23 mouse cellular contexts compared by ENCODE assay signal in the genomic region with DNA sequence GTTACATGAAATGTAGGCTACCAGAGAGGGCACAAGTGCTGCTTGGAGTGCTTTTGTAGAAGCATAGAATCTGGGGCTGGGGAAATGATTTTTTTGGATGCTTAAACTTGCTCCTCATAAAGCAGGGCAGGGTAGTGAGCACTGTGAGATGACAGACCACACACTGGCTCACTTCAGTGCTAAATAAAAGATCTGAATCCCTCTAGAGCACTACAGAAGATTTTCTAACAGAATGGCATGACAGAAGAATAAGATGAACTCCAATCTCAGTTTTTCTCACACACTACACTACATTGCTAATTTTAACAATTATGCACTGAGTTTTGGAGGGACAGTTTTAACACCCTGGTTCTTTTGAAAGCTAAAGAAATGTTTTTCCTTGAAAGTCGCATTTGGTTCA.
DNase-seq lines count a peak whose midpoint lies in the region; ATAC-seq and TF ChIP-seq lines count a peak whose summit lies in the region.
"Had no signal": no experiment of that assay in that cellular context is flagged by ENCODE, and none has a peak within 500 bp of the region (broad histone marks: within the 10 kb centered on the region; RNA-seq: fewer than 3 reads in every experiment).

No protein-coding gene starts in this region.

- no peak overlapping the region for H3K4me2 ChIP-seq in forebrain, postnatal 0 days (ENCODE audit: low read depth)
- no peak overlapping the region for H3K4me2 ChIP-seq in forebrain, embryonic 15.5 days (replicated peaks)
- no peak overlapping the region for H3K4me2 ChIP-seq in midbrain, embryonic 15.5 days
- no peak overlapping the region for H3K4me2 ChIP-seq in midbrain, embryonic 16.5 days (ENCODE audit: low read length)

- TF ChIP-seq CTCF in forebrain, postnatal 0 days (IDR thresholded peaks at IDR 0.05; ENCODE audit: low read depth) = no peak

- no peak overlapping the region for H3K4me3 ChIP-seq in forebrain, postnatal 0 days (ENCODE audit: low read depth, low read length)
- no peak overlapping the region for H3K4me3 ChIP-seq in forebrain, embryonic 15.5 days
- no peak overlapping the region for H3K4me3 ChIP-seq in midbrain, embryonic 15.5 days
- H3K4me3 ChIP-seq in midbrain, embryonic 16.5 days (ENCODE audit: low read depth, low read length) = no peak overlapping the region

- DNase-seq in forebrain, postnatal 0 days = no peak
- DNase-seq in frontal cortex, postnatal 36 days (ENCODE audit: low spot score in 2 of 2) = no peak
- peak; percentile 15 for DNase-seq in brain, adult 2 months (ENCODE audit: low read depth, low spot score)
- no peak for DNase-seq in adrenal gland, postnatal 36 days
- DNase-seq: adrenal gland, adult 2 months; adrenal gland, adult 8-10 months; adrenal gland, postnatal 10 days; adrenal gland, postnatal 14 days; adrenal gland, postnatal 25 days; B cell, adult 2 months; cerebellum, adult 11 months; cerebellum, adult 11-12 months; cerebellum, adult 18-20 months; cerebellum, adult 2 months had no signal

- H3K9ac ChIP-seq in forebrain, postnatal 0 days = no peak overlapping the region
- no peak overlapping the region for H3K9ac ChIP-seq in forebrain, embryonic 15.5 days (replicated peaks)
- H3K9ac ChIP-seq in midbrain, embryonic 15.5 days = no peak overlapping the region
- no peak overlapping the region for H3K9ac ChIP-seq in midbrain, embryonic 16.5 days (ENCODE audit: low read depth, low read length)

- no peak overlapping the region for H3K27ac ChIP-seq in forebrain, postnatal 0 days (ENCODE audit: low read depth, low read length)
- H3K27ac ChIP-seq in forebrain, embryonic 15.5 days (replicated peaks) = no peak overlapping the region
- H3K27ac ChIP-seq in midbrain, embryonic 15.5 days = no peak overlapping the region
- H3K27ac ChIP-seq in midbrain, embryonic 16.5 days (ENCODE audit: low read length) = no peak overlapping the region

- H3K4me1 ChIP-seq in forebrain, postnatal 0 days (ENCODE audit: insufficient read depth) = no peaks in the 10 kb centered on the region
- H3K4me1 ChIP-seq in forebrain, embryonic 15.5 days = no peaks in the 10 kb centered on the region
- no peaks in the 10 kb centered on the region for H3K4me1 ChIP-seq in midbrain, embryonic 15.5 days
- no peaks in the 10 kb centered on the region for H3K4me1 ChIP-seq in midbrain, embryonic 16.5 days (ENCODE audit: control insufficient read depth, insufficient read depth, low read length)

- no peaks in the 10 kb centered on the region for H3K36me3 ChIP-seq in forebrain, postnatal 0 days (ENCODE audit: insufficient read depth)
- H3K36me3 ChIP-seq in forebrain, embryonic 15.5 days = no peaks in the 10 kb centered on the region
- no peaks in the 10 kb centered on the region for H3K36me3 ChIP-seq in midbrain, embryonic 15.5 days (replicated peaks)
- H3K36me3 ChIP-seq in midbrain, embryonic 16.5 days (ENCODE audit: control insufficient read depth, insufficient read depth, low read length) = no peaks in the 10 kb centered on the region
- H3K36me3 ChIP-seq: G1E had no signal

- no peaks in the 10 kb centered on the region for H3K9me3 ChIP-seq in forebrain, postnatal 0 days (ENCODE audit: low read length)
- no peaks in the 10 kb centered on the region for H3K9me3 ChIP-seq in forebrain, embryonic 15.5 days
- no peaks in the 10 kb centered on the region for H3K9me3 ChIP-seq in midbrain, embryonic 15.5 days
- H3K9me3 ChIP-seq in midbrain, embryonic 16.5 days (replicated peaks; ENCODE audit: control insufficient read depth, low read length, poor library complexity, severe bottlenecking) = no peaks in the 10 kb centered on the region

- 76% methylated on average over 1 of the region's 1 CpGs for WGBS in forebrain, postnatal 0 days
- 90% methylated on average over 1 of the region's 1 CpGs for WGBS in forebrain, embryonic 15.5 days
- WGBS in midbrain, embryonic 15.5 days = 94% methylated on average over 1 of the region's 1 CpGs
- WGBS in midbrain, embryonic 16.5 days = 90% methylated on average over 1 of the region's 1 CpGs

- ATAC-seq in forebrain, postnatal 0 days = peak; percentile 69
- no peak for ATAC-seq in forebrain, embryonic 15.5 days (replicated peaks)
- ATAC-seq in frontal cortex, adult (ENCODE audit: low TSS enrichment) = peak; percentile 70; the same call in 1 of the 2 replicates
- peak; percentile 45; the same call in 1 of the 2 replicates for ATAC-seq in midbrain, embryonic 15.5 days (replicated peaks)
- no peak for ATAC-seq in midbrain, embryonic 16.5 days
- ATAC-seq: activated CD4-positive, CD25-positive, alpha-beta regulatory T cell, adult 4 months; CD4-positive, CD25-positive, alpha-beta regulatory T cell, adult 4 months; Patski had no signal

- H3K27me3 ChIP-seq in forebrain, postnatal 0 days (ENCODE audit: insufficient read depth, low read length) = no peaks in the 10 kb centered on the region
- no peaks in the 10 kb centered on the region for H3K27me3 ChIP-seq in forebrain, embryonic 15.5 days
- no peaks in the 10 kb centered on the region for H3K27me3 ChIP-seq in midbrain, embryonic 15.5 days (replicated peaks)
- H3K27me3 ChIP-seq in midbrain, embryonic 16.5 days (ENCODE audit: control insufficient read depth, insufficient read depth, low read depth, low read length) = no peaks in the 10 kb centered on the region
- H3K27me3 ChIP-seq: CH12.LX had no signal

Comparison
In these comparisons a context has a peak if more than half of its experiments do, and no peak if none do; other contexts are left out.
1. ATAC-seq: peak in forebrain, postnatal 0 days (single experiment), frontal cortex, adult (single experiment) and midbrain, embryonic 15.5 days (single experiment); none in forebrain, embryonic 15.5 days (single experiment) and midbrain, embryonic 16.5 days (single experiment).